Mouse (Mus musculus) hematopoietic stem cell, adult 5-6 weeks (primary cell): ENCODE results near the gene Nat8f4. TPM values are rescaled to one million over a fixed set of nuclear protein-coding genes. Genes with fewer than 3 reads are reported as not detected.
A peak's percentile ranks its signal among the peaks of the same experiment; 100 is the strongest.

Experiments used
- ATAC-seq, 2 experiments: fragments of 125-278 bp in 1 of 2; replicated peaks in 1 of 2; 2 replicates each; pipeline ENCODE4 v1.8.0; 2016 to 2017; ENCODE audit warnings: inconsistent platforms in 2 of 2, mild to moderate bottlenecking in 2 of 2, moderate number of reproducible peaks in 2 of 2, low read depth in 1 of 2, moderate TSS enrichment in 1 of 2; ENCODE audit not compliant: low FRiP score in 2 of 2, poor library complexity in 2 of 2, severe bottlenecking in 2 of 2, insufficient read depth in 1 of 2, low TSS enrichment in 1 of 2
- total RNA-seq: library from RNA; stranded (forward); fragments of 172-1452, 232-1000 nt; gene quantifications from 2 replicates; pipeline ENCODE4 v1.2.3, GENCODE M21; 2017

Gene Nat8f4
- total RNA-seq, 1 experiment from 2014 or later = 1.8 TPM

DNA sequence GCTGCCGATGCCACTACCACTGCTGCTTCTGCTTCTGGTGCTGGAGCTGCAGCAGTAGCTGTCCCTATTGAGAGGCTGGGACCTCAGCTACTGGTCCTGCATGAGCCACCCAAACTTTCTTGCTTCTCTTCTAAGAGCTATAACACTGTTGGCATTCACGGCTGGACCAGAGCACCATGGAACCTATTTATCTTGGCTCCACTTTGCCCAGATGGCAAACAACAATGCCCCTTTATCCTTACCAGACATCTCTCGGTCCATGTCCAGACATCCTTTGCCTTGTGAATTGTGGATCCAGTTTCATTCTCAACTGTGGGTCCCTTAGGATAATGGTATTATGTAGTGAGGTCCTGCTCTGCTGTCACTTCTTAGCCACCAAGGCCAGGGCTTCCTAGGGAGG, 43.4 kb downstream of the Nat8f4 start:
- no peak for ATAC-seq

DNA sequence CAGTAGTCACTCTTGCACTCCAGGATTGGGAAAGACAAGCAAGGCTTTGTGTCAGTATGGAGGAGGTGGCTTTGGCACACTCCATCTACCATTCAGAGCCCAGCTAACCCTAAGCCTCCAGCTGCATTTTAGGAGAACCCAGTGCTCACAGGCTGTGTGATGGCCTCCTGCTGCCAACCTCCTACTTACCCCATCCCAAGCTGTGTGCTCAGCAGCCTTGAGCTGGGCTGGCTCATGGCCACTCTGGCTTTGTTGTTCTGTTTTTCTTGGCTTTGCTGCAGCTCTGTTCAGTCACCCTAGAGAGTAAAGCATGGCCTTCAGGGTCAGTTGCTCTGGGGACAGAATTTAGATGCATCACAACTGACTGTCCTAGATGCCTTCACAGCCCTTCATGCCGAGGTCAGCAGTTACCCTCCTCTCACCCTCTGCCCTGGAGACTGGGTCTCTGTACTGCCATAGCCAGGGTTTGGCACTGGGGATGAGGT, 48.4 kb downstream of the Nat8f4 start:
- ATAC-seq = no peak

DNA sequence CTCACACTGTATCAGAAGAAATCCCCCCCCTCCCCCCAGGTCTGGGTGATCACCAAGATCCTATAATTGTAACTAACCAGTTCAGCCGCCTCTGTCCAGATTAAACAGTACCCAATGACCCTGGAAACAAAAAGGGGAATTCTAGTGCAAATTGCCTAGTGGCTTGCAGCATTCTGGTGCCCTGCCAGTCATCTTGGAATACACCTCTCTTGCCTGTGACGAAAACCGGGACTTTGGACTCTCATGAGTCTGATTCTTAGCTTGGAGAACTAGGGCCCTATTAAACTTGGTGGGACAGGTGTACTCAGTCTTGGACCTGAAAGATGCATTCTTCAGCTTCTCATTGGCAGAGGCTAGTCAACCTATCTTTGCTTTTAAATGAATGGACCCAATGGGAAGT, 51.2 kb downstream of the Nat8f4 start:
- ATAC-seq = no peak

DNA sequence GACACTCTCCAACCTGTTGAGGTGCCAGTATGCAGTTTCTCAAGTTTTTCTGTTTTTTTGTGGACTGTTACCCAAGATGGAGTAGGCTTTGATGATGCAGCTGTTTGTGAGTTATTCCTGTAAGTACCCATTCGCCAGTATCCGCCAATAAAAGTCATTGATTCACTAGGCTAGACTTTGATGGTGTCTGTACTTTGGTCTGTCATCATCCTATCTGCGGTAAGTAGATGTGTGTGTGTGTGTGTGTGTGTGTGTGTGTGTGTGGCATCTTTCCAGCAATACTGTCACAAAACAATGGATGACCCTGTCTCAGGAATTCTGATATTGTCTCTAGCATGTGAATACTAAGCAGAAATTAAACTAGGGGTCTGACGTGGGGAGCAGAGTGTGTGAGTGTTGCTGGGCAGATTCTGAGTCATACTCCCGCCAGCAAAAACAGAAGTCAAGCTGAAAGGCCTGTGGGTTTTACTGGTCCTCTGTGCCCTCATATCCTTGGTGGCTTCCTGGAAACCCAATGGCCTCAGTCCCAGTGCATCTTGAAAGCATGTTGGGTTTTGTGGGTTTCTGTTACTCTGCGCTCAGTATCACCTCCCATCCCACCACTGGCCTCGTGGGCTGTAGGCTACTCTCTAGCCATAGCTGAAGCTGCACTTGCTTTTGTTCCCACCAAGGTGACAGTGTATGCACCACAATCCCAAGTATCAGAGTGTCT, 53.5 kb downstream of the Nat8f4 start:
- ATAC-seq = peak; percentile 55 to 58

DNA sequence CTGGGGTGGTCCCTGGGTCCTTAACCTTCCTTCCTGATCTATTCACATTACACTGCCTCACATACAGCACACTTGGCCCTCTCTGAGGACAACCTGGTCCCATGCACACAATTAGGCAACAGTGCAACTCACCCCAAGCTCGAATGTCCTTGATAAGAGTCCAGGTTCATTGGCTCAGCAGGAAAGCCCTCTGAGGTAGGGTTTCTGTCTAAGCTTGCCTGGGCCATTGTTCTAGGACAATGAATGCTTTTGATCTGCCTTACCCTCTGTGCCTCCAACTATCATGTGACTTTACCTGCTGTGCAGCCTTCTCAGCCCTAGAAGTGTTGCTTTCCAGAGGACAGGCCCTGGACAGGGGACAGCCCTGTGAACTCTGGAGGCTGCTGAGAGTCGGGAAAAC, 55.4 kb downstream of the Nat8f4 start:
- no peak for ATAC-seq

Other genes with a start within 250 kb of the Nat8f4 start
- not detected in 2 replicates for gene Nat8f7, start 191.7 kb downstream of the Nat8f4 start, total RNA-seq
- gene Nat8f3, start 139.1 kb downstream of the Nat8f4 start, total RNA-seq = not detected in 2 replicates
- gene Nat8f6, start 83.9 kb downstream of the Nat8f4 start, total RNA-seq = not detected in 2 replicates
- not detected in 2 replicates for gene Nat8f5, start 83.9 kb downstream of the Nat8f4 start, total RNA-seq
- gene Nat8, start 72.8 kb downstream of the Nat8f4 start, total RNA-seq = not detected in 2 replicates
- not detected in 2 replicates for gene Nat8f2, start 35.7 kb downstream of the Nat8f4 start, total RNA-seq
- 37.2 and 68.0 TPM in 2 replicates for gene Tprkb, start 7.0 kb upstream of the Nat8f4 start, total RNA-seq
- 6.0 and 7.2 TPM in 2 replicates for gene Nat8f1, start 10.8 kb upstream of the Nat8f4 start, total RNA-seq
- 44.3 and 52.3 TPM in 2 replicates for gene Dusp11, start 56.8 kb upstream of the Nat8f4 start, total RNA-seq
- gene Figla, start 111.3 kb upstream of the Nat8f4 start, total RNA-seq = not detected in 2 replicates
- 2.9 and 14.7 TPM in 2 replicates for gene Add2, start 123.8 kb upstream of the Nat8f4 start, total RNA-seq